Mouse (Mus musculus): ENCODE measurements around the gene Nhlh1. TPM values are rescaled to one million over a fixed set of nuclear protein-coding genes. Genes with fewer than 3 reads are reported as not detected.

Gene Nhlh1
- polyA plus RNA-seq, 1 experiment, result not detected

- no peak for DNase-seq
- Histone ChIP-seq H3K4me3 (ENCODE audit: insufficient read depth, low read depth, low read length) (no peak overlapping the region), H3K27ac (ENCODE audit: insufficient read depth, low read depth, low read length) (no peak overlapping the region), H3K4me1 (ENCODE audit: control insufficient read depth, insufficient read depth, low read length) (peaks cover 2% of the 10 kb centered on the region; the same call in 1 of the 2 replicates), H3K27me3 (replicated peaks; ENCODE audit: control insufficient read depth, insufficient read depth, low read length) (no peaks in the 10 kb centered on the region), H3K36me3 (ENCODE audit: control insufficient read depth, insufficient read depth, low read length) (no peaks in the 10 kb centered on the region)
- WGBS, result 96% methylated on average over 2 of the region's 2 CpGs
- TF ChIP-seq CTCF (conservative IDR thresholded peaks at IDR 0.05; ENCODE audit: insufficient read depth, insufficient read length, low read depth, low read length) (no peak), POLR2A (IDR thresholded peaks at IDR 0.05; ENCODE audit: low read depth, low read length) (no peak)
Measured at GRCm38 (mm10) chr1:172029914-172030313, 27.5 kb downstream of the Nhlh1 start.

- TF ChIP-seq CTCF (conservative IDR thresholded peaks at IDR 0.05; ENCODE audit: insufficient read depth, insufficient read length, low read depth, low read length) (no peak), POLR2A (IDR thresholded peaks at IDR 0.05; ENCODE audit: low read depth, low read length) (no peak)
- Histone ChIP-seq H3K36me3 (ENCODE audit: control insufficient read depth, insufficient read depth, low read length) (no peaks in the 10 kb centered on the region), H3K27me3 (replicated peaks; ENCODE audit: control insufficient read depth, insufficient read depth, low read length) (no peaks in the 10 kb centered on the region), H3K27ac (ENCODE audit: insufficient read depth, low read depth, low read length) (no peak within 1 kb of the TSS), H3K4me1 (ENCODE audit: control insufficient read depth, insufficient read depth, low read length) (peaks cover 2% of the 10 kb centered on the region; the same call in 1 of the 2 replicates), H3K4me3 (ENCODE audit: insufficient read depth, low read depth, low read length) (peak within 1 kb of the TSS; percentile 84; the same call in 1 of the 2 replicates)
- WGBS, result 80% methylated on average over 21 of the region's 21 CpGs
- DNase-seq, result no peak
Measured at GRCm38 (mm10) chr1:172028394-172029275, 28.7 kb downstream of the Nhlh1 start, which contains the start of gene Vangl2. Gene Vangl2, minus strand, starts transcription at chr1:172028444.

- H3K4me3 ChIP-seq (ENCODE audit: insufficient read depth, low read depth, low read length), result peak overlapping the region; percentile 84; the same call in 1 of the 2 replicates
- no peak for DNase-seq
Measured at GRCm38 (mm10) chr1:172027809-172028102, 29.6 kb downstream of the Nhlh1 start.

GRCm38 (mm10) chr1:172027010-172027808, 30.2 kb downstream of the Nhlh1 start:
- Histone ChIP-seq H3K4me1 (ENCODE audit: control insufficient read depth, insufficient read depth, low read length) (peaks cover 2% of the 10 kb centered on the region; the same call in 1 of the 2 replicates), H3K4me3 (ENCODE audit: insufficient read depth, low read depth, low read length) (peak overlapping the region; percentile 84), H3K36me3 (ENCODE audit: control insufficient read depth, insufficient read depth, low read length) (no peaks in the 10 kb centered on the region), H3K27me3 (replicated peaks; ENCODE audit: control insufficient read depth, insufficient read depth, low read length) (no peaks in the 10 kb centered on the region), H3K27ac (ENCODE audit: insufficient read depth, low read depth, low read length) (no peak overlapping the region)
- WGBS, result 2% methylated on average over 44 of the region's 54 CpGs
- TF ChIP-seq POLR2A (IDR thresholded peaks at IDR 0.05; ENCODE audit: low read depth, low read length), result no peak
- no peak for TF ChIP-seq CTCF (conservative IDR thresholded peaks at IDR 0.05; ENCODE audit: insufficient read depth, insufficient read length, low read depth, low read length)
- DNase-seq, result peak; percentile 87

More at GRCm38 (mm10) chr1:172027809-172028102, 29.6 kb downstream of the Nhlh1 start:
- Histone ChIP-seq H3K36me3 (ENCODE audit: control insufficient read depth, insufficient read depth, low read length) (no peaks in the 10 kb centered on the region), H3K27me3 (replicated peaks; ENCODE audit: control insufficient read depth, insufficient read depth, low read length) (no peaks in the 10 kb centered on the region), H3K27ac (ENCODE audit: insufficient read depth, low read depth, low read length) (no peak overlapping the region), H3K4me1 (ENCODE audit: control insufficient read depth, insufficient read depth, low read length) (peaks cover 2% of the 10 kb centered on the region; the same call in 1 of the 2 replicates)
- 24% methylated on average over 10 of the region's 10 CpGs for WGBS
- TF ChIP-seq POLR2A (IDR thresholded peaks at IDR 0.05; ENCODE audit: low read depth, low read length), result no peak
- no peak for TF ChIP-seq CTCF (conservative IDR thresholded peaks at IDR 0.05; ENCODE audit: insufficient read depth, insufficient read length, low read depth, low read length)

GRCm38 (mm10) chr1:172026201-172026901, 31.0 kb downstream of the Nhlh1 start:
- no peak for DNase-seq
- 8% methylated on average over 23 of the region's 23 CpGs for WGBS
- no peak overlapping the region for H3K27ac ChIP-seq (ENCODE audit: insufficient read depth, low read depth, low read length)

GRCm38 (mm10) chr1:172025201-172025904, 32.0 kb downstream of the Nhlh1 start:
- Histone ChIP-seq H3K27me3 (replicated peaks; ENCODE audit: control insufficient read depth, insufficient read depth, low read length) (no peaks in the 10 kb centered on the region), H3K4me3 (ENCODE audit: insufficient read depth, low read depth, low read length) (no peak overlapping the region), H3K4me1 (ENCODE audit: control insufficient read depth, insufficient read depth, low read length) (peaks cover 2% of the 10 kb centered on the region; the same call in 1 of the 2 replicates), H3K36me3 (ENCODE audit: control insufficient read depth, insufficient read depth, low read length) (no peaks in the 10 kb centered on the region), H3K27ac (ENCODE audit: insufficient read depth, low read depth, low read length) (no peak overlapping the region)
- 71% methylated on average over 8 of the region's 8 CpGs for WGBS
- DNase-seq, result no peak
- TF ChIP-seq POLR2A (IDR thresholded peaks at IDR 0.05; ENCODE audit: low read depth, low read length) (no peak), CTCF (conservative IDR thresholded peaks at IDR 0.05; ENCODE audit: insufficient read depth, insufficient read length, low read depth, low read length) (no peak)

More at GRCm38 (mm10) chr1:172026201-172026901, 31.0 kb downstream of the Nhlh1 start:
- Histone ChIP-seq H3K4me3 (ENCODE audit: insufficient read depth, low read depth, low read length) (peak overlapping the region; percentile 84), H3K27me3 (replicated peaks; ENCODE audit: control insufficient read depth, insufficient read depth, low read length) (no peaks in the 10 kb centered on the region), H3K4me1 (ENCODE audit: control insufficient read depth, insufficient read depth, low read length) (peaks cover 2% of the 10 kb centered on the region; the same call in 1 of the 2 replicates), H3K36me3 (ENCODE audit: control insufficient read depth, insufficient read depth, low read length) (no peaks in the 10 kb centered on the region)
- TF ChIP-seq POLR2A (IDR thresholded peaks at IDR 0.05; ENCODE audit: low read depth, low read length) (no peak), CTCF (conservative IDR thresholded peaks at IDR 0.05; ENCODE audit: insufficient read depth, insufficient read length, low read depth, low read length) (no peak)

All from kidney, adult 2 months (tissue).